Mouse (Mus musculus) heart, adult 8-10 months (tissue): ENCODE measurements around the gene Mospd3. TPM values are rescaled to one million over a fixed set of nuclear protein-coding genes. Genes with fewer than 3 reads are reported as not detected.

ENCODE experiments used
- DNase-seq: peaks from one replicate; pipeline ENCODE4 v3.0.0; 2022; ENCODE audit warnings: low spot score
- total RNA-seq, 4 experiments: library from RNA; stranded (reverse); gene quantifications; 2 replicates each; pipeline ENCODE4 v1.2.4; 2022

Gene Mospd3
- total RNA-seq, 4 experiments from 2014 or later: 9.0 to 17.6 (median 14.4) TPM

DNA sequence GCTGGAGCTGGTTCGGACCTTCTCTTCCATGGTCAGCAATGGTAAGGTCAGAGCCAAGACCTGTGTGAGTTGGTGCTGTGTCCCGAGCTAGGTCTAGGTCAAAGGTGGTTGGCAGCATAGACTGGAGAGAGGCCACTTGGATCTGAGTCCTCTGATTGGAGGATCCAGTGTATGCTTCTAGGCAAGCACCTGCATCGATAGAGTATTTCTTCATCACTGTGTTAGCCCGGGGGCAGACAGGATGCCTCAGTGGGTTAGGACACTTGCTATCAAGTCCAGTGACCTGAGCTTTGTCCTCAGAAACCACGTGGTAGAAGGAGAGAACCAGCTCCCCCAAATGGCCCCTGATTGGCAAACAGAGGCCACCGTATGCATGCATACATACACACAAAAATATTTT, 20.6 kb downstream of the Mospd3 start:
- DNase-seq: no peak

DNA sequence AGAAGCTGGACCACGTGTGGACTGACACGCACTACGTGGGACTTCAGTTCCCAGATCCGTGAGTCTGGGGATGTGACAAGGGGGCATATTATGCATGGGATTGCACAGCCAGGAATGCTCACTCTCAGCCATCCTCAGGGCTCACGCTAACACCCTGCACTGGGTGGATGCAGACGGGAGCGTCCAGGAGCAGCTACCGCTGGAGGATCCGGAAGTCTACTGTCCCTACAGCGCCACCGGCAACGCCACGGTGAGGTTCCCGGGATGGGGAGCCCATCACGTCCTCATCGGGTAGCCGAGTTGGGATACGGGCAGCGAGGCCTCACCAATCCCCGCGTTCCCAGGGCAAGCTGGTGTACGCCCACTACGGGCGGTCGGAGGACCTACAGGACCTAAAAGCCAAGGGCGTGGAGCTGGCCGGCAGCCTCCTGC, 26.4 kb downstream of the Mospd3 start:
- peak; percentile 19 for DNase-seq

- DNase-seq: no peak
Observed at GRCm38 (mm10) chr5:137570691-137571586, 29.9 kb downstream of the Mospd3 start.

GRCm38 (mm10) chr5:137570181-137570580, 30.7 kb downstream of the Mospd3 start:
- DNase-seq: no peak

DNA sequence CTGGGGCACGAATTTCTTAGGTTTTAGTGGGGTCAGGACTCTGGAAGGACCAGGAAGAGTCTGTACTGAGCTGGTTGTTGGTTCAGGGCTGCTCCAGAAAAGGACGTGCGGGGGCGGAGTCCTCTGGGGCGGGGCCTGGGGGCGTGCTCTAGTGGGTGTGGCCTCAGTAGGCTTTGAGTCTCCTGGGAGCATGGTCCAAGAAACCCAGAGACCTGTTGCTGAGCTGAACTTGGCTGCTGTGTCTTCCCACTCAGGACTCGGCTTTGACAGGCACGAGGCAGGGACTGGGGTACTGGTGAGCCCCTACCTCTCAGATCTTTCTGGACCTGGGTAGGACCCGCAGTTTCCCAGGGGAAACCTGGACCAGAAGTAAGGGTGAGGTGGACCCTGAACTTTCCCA, 31.2 kb downstream of the Mospd3 start, which contains the start of gene Tfr2:
Gene Tfr2 (plus strand): TSS at position 176 of the 400 bp plus-strand sequence.
- DNase-seq: peak; percentile 31

DNA sequence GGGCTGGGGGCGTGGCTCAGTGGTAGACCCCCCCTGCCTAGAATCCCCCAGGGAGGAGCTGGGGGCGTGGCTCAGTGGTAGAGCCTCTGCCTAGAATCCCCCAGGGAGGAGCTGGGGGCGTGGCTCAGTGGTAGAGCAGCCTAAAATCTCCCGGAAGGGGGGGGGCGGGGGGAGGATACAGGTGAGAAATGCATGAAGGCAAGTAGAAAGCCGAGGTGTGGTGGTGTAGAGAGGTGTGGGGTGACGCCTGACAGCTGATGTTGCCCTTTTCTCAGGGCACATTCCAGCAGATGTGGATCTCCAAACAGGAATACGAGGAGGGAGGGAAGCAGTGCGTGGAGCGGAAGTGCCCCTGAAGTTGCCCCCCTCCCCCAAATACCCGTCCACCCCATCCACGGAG, 31.8 kb downstream of the Mospd3 start:
- DNase-seq: no peak

GRCm38 (mm10) chr5:137568223-137568798, 32.5 kb downstream of the Mospd3 start:
- no peak for DNase-seq

- no peak for DNase-seq
Observed at GRCm38 (mm10) chr5:137566416-137566815, 34.4 kb downstream of the Mospd3 start.

DNA sequence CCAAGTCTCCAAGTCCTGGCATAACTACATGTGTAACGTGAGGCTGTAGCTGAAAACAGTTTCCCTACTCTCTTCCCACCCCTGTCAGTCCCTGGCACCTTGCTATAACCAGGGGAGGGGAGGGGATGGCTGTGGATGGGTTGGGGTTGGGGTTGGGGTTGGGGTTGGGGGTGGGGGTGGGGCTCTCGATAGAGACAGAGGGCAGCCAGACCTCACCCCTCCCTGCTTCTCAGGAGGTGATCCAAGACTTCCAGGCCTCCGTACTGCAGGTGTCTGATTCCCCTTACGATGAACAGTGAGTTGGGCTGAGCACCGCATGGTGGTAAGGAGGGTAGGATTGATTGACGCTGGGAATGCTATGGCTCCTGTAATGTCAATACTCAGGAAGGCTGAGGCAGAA, 35.1 kb downstream of the Mospd3 start:
- DNase-seq: no peak

- no peak for DNase-seq
Observed at GRCm38 (mm10) chr5:137562965-137563364, 37.9 kb downstream of the Mospd3 start.

DNA sequence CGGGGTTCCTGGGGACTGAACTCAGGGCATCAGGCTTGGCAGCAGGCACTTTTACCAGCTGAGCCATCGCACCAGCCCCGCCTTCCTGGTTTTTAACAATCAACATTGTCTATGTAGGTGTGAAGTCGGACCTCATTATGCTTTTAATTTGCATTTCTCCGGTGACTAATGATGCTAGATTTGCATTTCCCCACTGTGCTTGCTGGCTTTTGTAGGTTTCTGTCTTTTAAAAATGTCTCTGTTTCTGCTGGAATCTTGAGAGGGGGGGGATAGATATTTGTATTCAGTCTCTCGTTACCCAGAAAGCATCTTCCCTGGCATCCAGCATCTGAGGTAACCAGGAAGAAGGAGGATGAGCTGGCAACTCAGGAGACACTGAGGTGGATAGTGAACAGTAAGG, 39.3 kb downstream of the Mospd3 start:
- no peak for DNase-seq

GRCm38 (mm10) chr5:137553898-137554297, 47.0 kb downstream of the Mospd3 start:
- no peak for DNase-seq

DNA sequence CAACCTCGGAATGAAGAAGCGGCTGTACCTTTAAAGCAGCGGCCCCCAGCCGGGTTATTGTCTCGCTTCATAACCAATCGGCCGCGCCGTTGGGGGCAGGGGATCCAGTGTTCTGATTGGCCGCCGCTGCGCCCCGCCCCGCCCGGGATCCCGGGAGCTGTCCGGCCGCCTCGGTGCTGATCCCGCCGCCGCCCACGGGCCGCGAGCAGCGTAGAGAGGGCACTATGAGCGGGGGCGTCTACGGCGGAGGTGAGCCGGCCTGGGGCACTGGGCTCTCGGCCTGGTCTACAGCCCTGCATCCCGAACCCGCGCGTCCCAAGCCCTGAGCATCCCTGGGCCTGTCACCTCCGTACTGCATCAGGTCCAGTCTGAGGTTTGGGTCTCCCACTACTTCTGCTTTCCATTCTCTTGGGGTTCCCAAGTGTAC, 47.4 kb downstream of the Mospd3 start, which contains the start of gene Actl6b:
Gene Actl6b (plus strand): TSS at position 107 of the 427 bp plus-strand sequence.
- DNase-seq: no peak

GRCm38 (mm10) chr5:137553000-137553399, 47.9 kb downstream of the Mospd3 start:
- DNase-seq: no peak

GRCm38 (mm10) chr5:137551119-137551518, 49.7 kb downstream of the Mospd3 start:
- no peak for DNase-seq

GRCm38 (mm10) chr5:137549840-137550239, 51.0 kb downstream of the Mospd3 start:
- no peak for DNase-seq

Other genes starting within 250 kb of the Mospd3 start
- not detected for gene Zan, start 124.0 kb downstream of the Mospd3 start, total RNA-seq
- 10 to 100 TPM; 15.0 to 18.3 (median 16.2) TPM for gene Pop7, start 98.5 kb downstream of the Mospd3 start, total RNA-seq
- 10 to 100 TPM; 25.5 to 37.3 (median 27.2) TPM for gene Gigyf1, start 82.5 kb downstream of the Mospd3 start, total RNA-seq
- gene Epo, start 67.8 kb downstream of the Mospd3 start, total RNA-seq: not detected
- gene Gnb2, start 67.5 kb downstream of the Mospd3 start, total RNA-seq: 100 to 1,000 TPM; 243 to 256 (median 246) TPM
- not detected for gene Actl6b, start 47.5 kb downstream of the Mospd3 start, total RNA-seq
- under 1 TPM in 1 of 4 experiments, not detected in 3; 0.09 TPM for gene Tfr2, start 31.2 kb downstream of the Mospd3 start, total RNA-seq
- 10 to 100 TPM; 38.9 to 46.0 (median 42.2) TPM for gene Pcolce, start 12.7 kb upstream of the Mospd3 start, total RNA-seq
- gene Fbxo24, start 27.9 kb upstream of the Mospd3 start, total RNA-seq: under 1 TPM; 0.19 to 0.29 (median 0.23) TPM
- gene Lrch4, start 28.1 kb upstream of the Mospd3 start, total RNA-seq: 10 to 100 TPM; 13.1 to 17.8 (median 17.1) TPM
- gene Gm20605, start 28.1 kb upstream of the Mospd3 start, total RNA-seq: 1 to 10 TPM; 2.3 to 4.2 (median 2.7) TPM
- gene Sap25, start 40.3 kb upstream of the Mospd3 start, total RNA-seq: 1 to 10 TPM; 1.6 to 4.0 (median 2.8) TPM
- under 1 TPM; 0.30 to 0.94 (median 0.56) TPM for gene Irs3, start 44.7 kb upstream of the Mospd3 start, total RNA-seq
- gene Agfg2, start 83.7 kb upstream of the Mospd3 start, total RNA-seq: 10 to 100 TPM; 13.1 to 23.0 (median 15.4) TPM
- under 1 TPM; 0.35 to 0.89 (median 0.81) TPM for gene Nyap1, start 140.5 kb upstream of the Mospd3 start, total RNA-seq
- 100 to 1,000 TPM; 237 to 281 (median 242) TPM for gene Tsc22d4, start 144.7 kb upstream of the Mospd3 start, total RNA-seq
- 10 to 100 TPM in 1 of 4 experiments, 1 to 10 TPM in 3; 7.9 to 12.7 (median 8.6) TPM for gene Ppp1r35, start 177.8 kb upstream of the Mospd3 start, total RNA-seq
- 10 to 100 TPM; 28.9 to 34.2 (median 31.4) TPM for gene Mepce, start 186.6 kb upstream of the Mospd3 start, total RNA-seq
- gene Zcwpw1, start 186.7 kb upstream of the Mospd3 start, total RNA-seq: under 1 TPM; 0.31 to 0.57 (median 0.54) TPM
- gene Pilra, start 235.2 kb upstream of the Mospd3 start, total RNA-seq: 1 to 10 TPM in 3 of 4 experiments, under 1 TPM in 1; 0.87 to 4.1 (median 2.1) TPM